Mouse (Mus musculus): ENCODE measurements around the gene Hoxb3.
A peak's percentile ranks its signal among the peaks of the same experiment; 100 is the strongest.

The Hoxb3 gene

DNA sequence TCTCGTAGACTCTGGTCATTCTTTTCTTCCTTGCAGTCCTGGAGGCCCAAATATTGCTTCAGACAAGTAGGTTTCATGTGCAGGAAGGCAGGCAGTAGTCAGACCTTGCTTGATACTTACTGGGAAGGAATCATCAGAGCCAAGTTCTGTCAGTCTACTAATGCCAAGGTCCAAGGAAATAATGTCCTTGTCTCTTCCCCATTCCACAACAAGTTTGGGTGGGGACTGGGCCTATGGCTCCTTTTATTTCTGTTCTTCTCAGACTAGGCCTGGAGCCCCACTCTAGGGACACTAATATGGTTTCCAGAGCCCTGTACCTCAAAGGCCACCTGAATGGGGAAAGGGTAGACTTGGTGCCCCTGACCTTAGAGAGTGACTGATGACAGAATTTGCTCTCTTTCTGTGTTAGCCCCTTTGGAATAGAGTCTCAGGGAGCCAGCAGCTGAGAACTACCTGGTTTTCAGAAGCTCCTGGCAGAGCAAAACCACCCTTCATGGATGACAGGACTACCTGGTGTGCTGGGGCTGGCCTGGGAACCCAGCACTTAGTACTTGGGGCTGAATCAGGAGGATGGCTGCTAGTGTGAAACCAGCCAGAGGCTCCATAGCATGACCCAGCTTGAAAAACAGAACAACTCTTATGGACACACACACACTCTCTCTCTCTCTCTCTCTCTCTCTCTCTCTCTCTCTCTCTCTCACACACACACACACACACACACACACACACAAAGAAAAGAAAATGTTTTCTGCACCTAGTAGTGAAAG is 34.5 kb upstream of the Hoxb3 start:
- no peak for DNase-seq (ENCODE audit: low spot score)

- no peak for DNase-seq (ENCODE audit: low spot score)
Observed at GRCm38 (mm10) chr11:96289293-96289692, 33.8 kb upstream of the Hoxb3 start.

DNA sequence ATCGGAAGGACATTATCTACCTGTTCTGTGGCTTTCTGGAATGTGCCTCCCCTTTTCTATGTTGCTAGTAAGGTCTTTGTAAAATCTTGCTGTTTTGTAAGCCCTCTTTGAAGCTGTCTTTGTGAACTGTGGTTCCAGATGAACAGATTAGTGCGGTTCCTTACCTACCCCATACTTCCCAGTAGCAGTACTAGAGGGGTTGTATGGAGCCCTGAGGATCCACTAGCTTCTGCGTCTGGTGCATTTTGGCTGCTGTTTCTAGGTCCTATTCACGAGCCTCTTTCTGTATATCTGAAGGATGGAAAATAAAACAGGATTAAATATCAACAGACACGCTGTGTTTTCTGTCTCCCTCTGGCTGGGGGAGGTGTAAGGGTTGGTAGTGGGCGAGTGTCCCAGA is 33.3 kb upstream of the Hoxb3 start:
- DNase-seq (ENCODE audit: low spot score): no peak

DNA sequence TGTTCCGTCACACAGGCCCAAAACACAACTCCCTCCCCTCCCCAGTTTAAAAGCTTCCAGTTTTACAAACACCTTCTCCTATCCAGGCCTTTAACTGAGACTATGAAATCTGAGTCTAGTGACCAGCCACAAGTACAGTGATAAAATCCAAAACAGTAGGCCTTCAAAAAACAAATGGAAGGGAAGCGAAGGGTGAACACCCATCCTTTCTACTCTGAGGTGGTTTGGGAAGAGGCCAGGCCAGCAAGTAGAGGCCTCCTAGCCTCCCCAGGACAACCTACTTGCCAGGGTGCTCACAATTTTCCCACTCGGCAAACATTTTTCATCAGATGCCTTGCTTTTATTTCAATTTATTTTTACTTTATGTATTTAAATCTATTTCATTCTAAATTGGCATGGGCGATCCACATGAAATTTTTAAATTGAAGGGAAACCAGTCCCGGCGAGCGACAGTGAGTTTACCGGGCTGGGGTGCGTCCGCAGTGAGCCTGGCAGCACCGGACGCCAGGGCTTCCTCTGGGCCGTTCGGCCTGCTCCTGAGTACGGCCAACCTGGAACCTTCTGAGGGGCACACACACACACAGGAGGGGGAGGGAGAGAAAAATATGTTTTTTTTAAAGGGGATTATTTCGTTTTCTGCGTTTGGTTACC is 32.3 kb upstream of the Hoxb3 start:
- DNase-seq (ENCODE audit: low spot score): no peak

- DNase-seq (ENCODE audit: low spot score): no peak
Observed at GRCm38 (mm10) chr11:96291681-96292564, 31.2 kb upstream of the Hoxb3 start, which contains the start of gene Hoxb6. Hoxb6 (plus strand) TSS chr11:96292476.

DNA sequence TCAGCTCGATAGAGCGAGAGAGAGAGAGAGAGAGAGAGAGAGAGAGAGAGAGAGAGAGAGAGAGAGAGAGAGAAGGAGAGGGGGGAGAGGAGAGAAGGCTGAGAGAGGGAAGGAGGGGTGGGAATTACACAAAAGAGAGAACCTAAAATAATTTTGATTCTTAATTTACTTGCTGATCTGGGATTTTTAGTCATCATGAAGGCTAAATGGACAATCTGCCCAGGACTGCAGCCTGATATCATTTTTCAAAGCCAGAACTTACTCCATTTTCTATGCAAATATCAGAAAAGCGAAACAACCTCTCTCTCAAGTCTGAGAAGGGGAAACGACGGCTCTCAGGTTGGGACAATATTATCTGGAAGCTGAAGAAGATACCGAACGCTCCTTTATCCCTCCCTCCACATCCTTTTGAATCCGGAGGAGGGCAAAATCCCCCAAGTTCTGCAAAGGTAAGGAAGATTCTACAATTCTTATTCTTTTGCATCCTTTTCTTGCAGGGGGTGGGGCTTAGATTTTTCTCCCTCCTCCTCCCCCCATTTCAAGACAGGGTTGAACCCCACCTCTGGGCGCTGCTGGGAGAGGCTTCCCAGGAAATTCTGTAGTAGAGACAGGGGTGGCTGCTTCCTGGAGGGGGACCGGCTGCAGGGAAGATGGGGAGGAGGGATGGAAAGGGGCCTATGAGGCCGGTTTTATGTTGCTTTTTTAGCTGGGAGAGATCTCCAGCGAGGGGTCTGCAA is 30.4 kb upstream of the Hoxb3 start:
- DNase-seq (ENCODE audit: low spot score): no peak

DNA sequence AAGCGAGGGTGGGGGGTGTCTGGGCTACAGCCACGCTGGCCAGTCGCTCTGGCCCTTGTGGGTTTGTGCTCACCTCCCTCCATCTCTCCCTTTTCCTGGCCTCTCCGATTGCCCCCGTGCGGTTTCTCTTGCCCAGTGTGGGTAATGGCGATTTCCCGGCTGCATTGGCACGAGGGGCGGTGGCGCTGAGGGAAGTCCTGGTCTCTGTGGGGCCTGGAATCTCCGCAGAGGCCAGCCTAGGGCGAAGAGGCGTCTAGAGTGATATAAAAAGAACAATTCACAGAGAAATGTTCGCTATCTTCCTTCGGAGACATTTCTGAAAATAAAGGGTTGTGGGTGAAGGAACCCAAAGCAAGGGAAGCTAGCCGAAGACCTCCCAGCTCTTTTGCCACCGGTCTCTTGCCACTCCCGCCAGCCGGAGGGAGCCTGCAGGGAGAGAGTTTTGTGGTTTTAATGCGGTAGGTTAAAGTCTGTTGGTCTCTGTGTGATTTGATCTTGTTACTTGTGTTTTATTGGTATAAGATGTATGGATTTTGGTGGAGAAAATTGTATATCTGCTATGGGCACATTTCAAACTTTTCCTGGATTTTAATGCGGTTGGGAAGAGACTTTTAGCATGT is 29.7 kb upstream of the Hoxb3 start:
- DNase-seq (ENCODE audit: low spot score): no peak

- DNase-seq (ENCODE audit: low spot score): peak; percentile 69
Observed at GRCm38 (mm10) chr11:96294245-96295091, 28.7 kb upstream of the Hoxb3 start.

GRCm38 (mm10) chr11:96295092-96295835 is 27.9 kb upstream of the Hoxb3 start:
- DNase-seq (ENCODE audit: low spot score): no peak

GRCm38 (mm10) chr11:96296997-96297396 is 26.1 kb upstream of the Hoxb3 start:
- no peak for DNase-seq (ENCODE audit: low spot score)

- no peak for DNase-seq (ENCODE audit: low spot score)
Observed at GRCm38 (mm10) chr11:96297428-96297827, 25.7 kb upstream of the Hoxb3 start.

DNA sequence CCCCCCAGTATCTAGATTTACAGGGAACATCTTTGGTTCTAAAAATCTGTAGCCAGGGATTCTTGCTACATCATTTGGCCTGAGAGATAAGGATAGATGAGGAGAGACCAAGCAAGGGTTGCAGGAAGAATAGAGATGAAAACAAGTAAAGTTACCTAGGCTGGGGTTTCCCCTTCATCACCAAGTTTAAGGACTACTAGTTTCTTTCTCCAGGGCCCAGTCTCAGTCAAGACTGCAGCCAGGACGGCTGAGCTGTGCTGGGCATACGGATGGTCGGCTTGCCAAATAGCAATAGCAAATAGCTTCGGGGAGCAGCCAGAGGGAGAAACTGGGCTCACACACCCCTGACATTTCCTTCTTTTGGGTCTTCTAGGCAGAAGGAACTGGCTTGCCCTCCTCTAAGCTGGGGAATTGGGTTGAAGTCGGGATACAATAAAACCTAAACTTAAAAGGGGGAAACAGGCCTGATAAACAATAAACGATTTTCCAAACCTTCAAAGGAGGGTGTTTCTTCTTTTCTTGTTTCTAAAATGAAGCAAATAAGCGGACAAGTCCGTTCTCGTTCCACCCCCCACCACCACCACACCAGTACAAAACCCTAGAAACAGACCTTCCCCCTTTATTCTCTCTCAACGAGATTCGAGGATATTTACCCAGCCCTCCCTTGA is 25.0 kb upstream of the Hoxb3 start:
- DNase-seq (ENCODE audit: low spot score): no peak

DNA sequence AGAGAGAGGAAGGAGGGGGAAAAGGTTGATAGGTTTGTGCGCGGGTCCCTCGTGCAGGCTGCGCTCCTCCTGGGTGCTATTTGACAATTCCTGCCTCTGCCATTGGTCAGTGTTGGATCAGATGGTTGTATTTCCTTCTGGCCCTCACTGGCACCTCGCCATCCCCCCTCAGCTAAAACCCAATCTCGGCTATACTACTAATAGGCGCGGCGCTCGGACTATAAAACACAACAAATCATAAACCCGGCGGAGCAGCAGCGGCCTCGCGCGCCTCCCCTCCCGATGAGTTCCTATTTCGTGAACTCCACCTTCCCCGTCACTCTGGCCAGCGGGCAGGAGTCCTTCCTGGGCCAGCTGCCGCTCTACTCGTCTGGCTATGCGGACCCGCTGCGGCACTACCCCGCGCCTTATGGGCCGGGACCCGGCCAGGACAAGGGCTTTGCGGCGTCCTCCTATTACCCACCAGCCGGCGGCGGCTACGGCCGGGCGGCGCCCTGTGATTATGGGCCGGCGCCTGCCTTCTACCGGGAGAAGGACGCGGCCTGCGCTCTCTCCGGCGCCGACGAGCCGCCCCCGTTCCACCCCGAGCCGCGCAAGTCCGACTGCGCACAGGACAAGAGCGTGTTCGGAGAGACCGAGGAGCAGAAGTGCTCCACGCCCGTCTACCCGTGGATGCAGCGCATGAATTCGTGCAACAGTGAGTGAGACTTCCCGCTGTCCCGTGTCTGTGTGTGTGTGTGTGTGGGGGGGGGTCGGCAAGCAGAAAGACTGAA is 24.0 kb upstream of the Hoxb3 start:
- no peak for DNase-seq (ENCODE audit: low spot score)

DNA sequence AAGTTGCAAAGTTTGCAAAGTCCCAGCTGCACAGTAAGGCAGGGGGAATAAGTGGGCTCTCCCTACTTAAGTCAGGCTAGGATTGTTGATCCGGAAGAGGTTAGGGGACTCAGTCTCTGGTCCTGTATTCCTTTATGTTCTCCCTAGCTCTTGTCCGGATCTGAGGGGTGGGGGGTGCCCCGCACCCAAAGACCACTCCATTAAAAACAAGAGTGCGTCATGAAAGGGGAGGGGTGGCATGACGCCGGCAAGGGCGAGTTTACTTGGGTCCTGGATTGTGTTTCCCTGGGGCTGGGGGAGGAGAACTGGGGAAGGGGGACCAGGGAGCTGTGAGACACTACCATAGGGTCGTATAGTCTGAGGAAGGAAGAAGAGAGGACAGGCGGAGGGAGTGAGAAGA is 23.3 kb upstream of the Hoxb3 start:
- no peak for DNase-seq (ENCODE audit: low spot score)

DNA sequence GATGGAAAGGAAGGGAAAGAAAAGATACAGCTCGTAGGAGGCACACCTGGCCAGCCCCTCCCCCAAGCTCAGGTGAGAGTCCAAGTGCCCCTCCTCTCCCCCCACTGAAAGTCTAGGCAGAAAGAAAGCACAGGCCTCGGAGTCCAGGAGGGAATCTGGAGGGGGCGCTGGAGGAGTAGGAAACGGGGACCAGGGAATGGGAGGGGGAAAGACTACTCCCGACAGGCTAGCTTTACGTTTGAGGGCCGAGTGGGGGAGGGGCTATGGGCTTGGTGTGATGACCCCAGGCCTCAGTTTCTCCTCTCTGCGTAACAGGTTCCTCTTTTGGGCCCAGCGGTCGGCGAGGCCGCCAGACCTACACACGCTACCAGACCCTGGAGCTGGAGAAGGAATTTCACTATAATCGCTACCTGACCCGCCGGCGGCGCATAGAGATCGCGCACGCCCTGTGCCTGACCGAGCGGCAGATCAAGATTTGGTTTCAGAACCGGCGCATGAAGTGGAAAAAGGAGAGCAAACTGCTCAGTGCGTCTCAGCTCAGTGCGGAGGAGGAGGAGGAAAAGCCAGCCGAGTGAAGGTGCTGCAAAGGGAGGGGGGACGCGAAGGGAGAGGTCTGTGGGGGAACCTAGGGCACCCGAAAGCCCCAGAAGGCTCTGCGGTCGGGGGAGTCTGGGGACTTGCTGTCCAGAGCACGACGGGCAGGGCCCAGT is 22.6 kb upstream of the Hoxb3 start:
- no peak for DNase-seq (ENCODE audit: low spot score)

GRCm38 (mm10) chr11:96301064-96301431 is 22.1 kb upstream of the Hoxb3 start:
- DNase-seq (ENCODE audit: low spot score): no peak

DNA sequence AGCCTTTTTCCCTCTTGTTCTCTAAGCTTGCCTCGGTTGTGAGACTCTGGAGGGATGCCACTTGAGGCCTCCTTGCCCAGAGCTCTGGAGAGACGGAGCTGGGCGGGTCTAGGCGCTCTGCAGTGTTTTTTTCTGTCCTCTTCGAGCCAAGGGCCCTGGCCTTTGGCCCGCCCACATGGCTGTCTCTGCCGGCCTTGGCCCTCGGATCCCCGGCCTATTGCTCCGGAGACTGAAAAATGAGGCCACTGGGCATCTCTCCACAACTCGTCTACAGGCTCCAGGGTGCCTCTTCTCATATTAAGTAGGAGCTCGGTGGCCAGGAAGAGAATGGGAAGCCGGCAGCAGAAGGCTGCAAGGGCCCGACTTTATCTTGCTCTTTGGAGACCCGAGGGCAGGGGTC is 21.3 kb upstream of the Hoxb3 start:
- DNase-seq (ENCODE audit: low spot score): peak; percentile 62

Measured in ovary, postnatal 36 days (tissue).